Mouse (Mus musculus) lung, postnatal 14 days (tissue): ENCODE measurements around the gene Hpn.

Experiments used
- DNase-seq: peaks from one replicate; pipeline ENCODE4 v3.0.0; 2021

Gene Hpn

DNA sequence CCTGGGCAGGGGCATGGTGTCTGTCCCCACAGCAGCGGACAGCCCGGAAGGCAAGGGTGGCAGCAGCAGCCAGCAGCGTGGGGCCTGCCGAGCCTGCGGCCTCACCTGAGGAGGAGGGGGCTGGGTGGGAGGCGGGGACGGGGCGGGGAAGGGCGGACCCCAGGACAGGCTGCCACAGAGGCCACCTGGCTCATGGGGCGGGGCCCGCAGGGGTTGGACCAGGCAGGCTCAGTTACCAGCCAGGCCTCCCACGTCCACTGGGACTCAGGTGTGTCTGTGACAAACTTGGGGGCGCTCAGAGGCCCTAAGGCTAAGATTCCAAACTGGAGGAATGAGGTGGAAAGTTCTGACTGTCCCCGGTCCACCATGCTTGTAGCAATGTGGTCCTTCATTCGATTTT lies at the start of gene Hpn:
Gene Hpn (minus strand): TSS at position 109 of the 400 bp plus-strand sequence.
- peak; percentile 53 for DNase-seq

DNA sequence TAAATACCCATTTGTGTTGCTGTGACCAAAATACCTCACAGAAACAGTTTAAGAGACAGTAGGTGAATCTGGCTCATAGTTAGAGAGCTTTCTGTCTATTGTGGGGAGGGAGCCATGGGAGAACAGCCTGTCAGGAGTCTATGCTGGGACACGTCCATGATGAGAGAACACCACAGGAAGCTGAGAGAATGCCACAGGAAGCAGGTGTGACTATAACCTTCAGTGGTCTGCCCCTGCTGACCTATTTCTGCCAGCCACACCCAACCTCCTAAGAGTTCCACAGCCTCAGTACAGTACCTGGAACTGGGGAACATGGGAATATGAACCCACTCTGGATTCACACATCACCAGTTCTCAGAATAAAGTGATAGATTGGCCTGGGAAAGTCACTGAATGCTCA lies 49.7 kb upstream of the Hpn start:
- DNase-seq, result no peak

DNA sequence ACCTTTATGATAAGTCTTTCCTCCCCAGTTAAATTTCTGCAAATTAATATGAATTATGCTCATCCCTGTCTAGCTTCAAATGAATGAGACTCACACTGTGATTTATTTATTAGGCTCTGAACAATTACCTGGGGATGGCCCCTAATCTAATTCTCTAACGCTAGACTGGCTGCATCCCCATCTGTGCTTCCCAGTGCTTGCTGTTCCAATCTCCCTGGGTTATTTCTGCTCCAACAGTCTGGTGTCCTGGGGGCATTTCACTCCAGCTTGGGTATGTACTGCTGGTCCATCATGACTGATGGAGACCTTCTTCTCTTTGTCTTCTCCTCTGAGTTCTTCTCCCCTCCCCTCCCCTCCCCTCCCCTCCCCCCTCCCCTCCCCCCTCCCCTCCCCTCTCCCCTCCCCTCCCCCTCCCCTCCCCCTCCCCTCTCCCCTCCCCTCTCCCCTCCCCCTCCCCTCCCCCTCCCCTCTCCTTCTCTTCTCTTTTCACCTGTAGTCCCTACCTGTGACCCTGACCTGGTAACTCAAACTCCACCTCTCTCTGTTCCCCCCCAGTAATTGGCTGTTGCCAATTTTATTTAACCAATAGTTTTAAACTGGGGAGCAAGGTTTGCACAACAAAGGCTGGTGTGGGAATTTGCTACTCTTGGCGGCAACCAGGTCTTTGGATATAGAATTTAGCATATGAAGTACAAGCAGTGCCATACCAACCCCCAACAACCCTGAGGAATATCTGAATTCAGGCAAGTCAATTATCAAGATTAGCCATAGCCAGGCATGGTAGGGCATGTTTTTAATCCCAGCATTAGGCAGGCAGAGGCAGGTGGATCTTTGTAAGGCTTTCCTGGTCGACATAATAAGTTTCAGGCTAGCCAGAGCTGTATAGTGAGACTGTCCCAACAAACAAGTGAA lies 48.8 kb upstream of the Hpn start:
- no peak for DNase-seq

DNA sequence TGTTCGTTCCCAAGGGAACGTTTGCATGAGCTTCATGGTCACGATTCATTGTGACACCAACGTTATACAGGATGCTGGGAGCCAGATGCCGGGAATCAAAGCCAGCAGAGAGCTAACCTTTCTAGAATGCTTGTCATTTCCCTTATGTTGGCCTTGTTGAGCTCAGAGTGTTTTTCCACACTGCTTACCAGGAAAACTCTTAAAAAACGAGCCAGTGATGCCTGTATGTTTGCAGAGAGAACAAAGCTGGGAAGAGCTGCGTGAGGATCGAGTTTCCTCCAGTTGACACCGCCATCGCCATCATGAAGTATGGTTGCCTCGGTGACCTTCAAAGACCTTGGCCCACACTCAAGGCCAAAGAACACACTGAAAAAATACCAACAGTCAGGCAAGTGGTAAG lies 47.2 kb upstream of the Hpn start:
- DNase-seq, result no peak

DNA sequence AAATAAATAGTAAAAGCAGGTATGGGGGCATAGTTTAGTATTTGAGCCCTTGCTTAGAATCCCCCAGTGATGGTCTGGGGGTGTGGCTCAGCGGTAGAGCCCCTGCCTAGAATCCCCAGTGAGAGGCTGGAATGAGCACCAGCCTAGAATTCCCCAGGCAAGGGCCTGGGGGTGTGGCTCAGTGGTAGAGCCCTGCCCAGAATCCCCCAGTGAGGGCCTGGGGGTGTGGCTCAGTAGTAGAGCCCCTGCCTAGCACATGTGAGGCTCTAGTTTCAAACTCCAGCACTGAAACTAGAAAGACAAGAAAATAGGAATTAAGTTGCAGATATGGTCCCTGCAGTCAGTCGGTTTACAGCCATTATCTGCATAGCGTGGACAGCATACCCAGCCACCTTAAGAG lies 46.7 kb upstream of the Hpn start:
- DNase-seq, result no peak

DNA sequence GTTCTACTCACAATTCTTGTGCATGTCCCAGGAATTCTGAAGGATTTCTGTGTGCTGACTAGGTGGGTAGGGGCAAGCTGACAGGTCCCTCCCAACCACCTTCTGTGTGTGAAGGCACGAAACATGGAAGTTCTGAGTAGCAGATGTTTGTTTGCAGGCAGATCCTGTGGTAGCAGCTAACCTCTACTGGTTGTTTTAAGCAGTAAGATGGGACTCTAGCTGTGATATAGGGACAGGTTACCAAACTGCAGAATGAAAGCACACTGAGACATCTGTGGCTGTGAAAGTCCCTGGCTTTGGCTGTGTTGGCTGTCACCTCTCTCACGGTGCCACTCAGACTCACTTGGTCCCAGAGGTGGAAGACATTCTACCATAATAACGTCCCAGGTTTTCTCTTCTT lies 46.2 kb upstream of the Hpn start:
- DNase-seq, result no peak

DNA sequence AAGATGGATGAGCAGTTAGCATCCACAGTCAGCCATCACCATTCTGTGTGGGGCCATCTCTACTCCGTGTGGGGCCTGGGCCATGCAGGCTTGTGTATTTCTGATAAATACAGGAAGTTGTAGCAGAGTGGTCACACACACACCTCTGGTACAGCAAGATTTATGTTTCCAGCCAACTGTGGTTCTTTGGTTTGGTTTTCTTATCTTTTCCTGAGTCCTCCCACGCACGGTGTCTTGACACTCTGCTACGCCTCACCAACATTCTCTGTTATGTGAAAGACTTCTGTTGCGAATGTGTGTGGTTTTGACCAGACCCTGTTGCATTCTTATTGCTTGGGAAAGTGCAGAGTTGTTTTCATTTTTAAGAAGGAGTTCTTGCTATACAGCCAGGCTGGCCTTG lies 45.7 kb upstream of the Hpn start:
- DNase-seq, result no peak

DNA sequence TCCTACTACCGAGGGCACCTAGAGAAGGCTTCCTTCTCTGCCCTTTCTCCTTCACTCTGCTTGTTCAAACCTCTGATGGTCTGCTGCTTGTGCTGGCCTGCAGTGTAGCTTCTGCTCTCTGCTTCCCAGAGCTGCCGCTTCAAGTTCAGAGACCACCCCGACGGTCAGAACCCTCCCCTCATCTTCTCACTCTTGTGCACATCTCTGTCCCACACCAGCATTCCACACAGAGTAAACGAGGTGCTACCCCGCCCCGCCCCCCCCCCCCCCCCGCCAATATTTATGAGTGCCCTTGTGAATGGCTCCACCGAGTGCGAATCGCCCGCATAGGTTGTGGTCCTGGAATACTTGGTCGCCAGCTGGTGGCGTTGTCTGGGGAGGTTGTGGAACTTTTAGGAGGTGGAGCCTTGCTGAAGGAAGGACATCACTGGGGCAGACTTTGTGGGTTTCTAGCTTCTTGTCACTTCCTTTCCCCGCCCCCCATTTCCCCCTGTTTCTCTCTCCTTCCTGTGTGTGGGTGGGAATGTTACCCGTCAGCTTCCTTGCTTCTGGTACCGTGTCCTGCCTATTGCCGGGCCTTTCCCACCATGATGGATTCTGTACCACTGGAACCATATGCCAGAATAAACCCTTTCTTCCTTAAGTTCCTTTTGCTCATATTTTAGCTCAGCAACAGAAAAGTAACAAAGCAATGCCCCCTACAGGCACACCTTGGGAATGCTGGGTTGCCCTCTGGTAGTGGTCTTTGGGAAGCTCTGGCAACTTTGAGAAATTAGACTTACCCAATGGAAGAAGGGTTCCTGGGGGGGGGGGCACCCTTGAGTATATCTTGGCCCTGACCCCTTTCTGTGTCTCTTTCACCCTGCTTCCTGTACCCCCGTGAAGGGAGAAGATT lies 41.2 kb upstream of the Hpn start:
- peak; percentile 43 for DNase-seq

DNA sequence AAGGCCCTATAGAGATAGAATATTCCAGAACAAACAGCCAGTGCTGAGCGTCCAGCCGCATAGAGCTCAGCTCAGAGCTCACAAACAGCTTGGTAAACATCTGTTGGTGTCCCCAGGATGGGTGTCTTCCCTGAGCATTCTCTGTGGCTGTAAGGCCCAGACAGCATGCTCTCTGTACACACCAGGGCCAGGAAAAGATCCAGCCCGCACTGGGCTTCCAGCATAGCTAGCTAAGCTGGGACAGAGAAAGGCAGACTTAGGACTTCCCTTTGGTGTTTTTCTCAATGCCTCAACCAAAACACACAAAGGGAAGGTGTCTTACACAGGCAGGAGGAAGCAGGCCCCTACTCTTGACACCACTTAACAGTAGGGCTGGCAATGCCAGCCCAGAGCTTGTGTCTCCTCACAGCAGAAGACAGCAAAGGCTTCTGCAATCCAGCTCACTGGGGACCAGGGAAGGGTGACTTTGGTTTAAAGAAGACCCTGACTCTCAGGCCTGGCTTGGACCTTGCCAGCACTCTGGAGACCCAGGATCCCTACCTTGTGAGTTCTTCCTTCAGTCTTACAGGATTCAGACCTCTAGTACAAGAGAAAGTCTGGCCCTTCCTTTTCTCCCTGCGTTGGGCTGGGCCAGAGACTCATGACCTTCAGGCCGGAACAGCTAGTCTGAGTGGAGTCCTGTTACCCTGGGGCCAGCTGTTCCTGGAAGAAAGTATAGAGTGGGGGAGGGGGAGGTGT lies 40.4 kb upstream of the Hpn start, which contains the start of gene Gramd1a:
Gene Gramd1a (minus strand): TSS at position 601 of the 738 bp plus-strand sequence.
- DNase-seq, result no peak

DNA sequence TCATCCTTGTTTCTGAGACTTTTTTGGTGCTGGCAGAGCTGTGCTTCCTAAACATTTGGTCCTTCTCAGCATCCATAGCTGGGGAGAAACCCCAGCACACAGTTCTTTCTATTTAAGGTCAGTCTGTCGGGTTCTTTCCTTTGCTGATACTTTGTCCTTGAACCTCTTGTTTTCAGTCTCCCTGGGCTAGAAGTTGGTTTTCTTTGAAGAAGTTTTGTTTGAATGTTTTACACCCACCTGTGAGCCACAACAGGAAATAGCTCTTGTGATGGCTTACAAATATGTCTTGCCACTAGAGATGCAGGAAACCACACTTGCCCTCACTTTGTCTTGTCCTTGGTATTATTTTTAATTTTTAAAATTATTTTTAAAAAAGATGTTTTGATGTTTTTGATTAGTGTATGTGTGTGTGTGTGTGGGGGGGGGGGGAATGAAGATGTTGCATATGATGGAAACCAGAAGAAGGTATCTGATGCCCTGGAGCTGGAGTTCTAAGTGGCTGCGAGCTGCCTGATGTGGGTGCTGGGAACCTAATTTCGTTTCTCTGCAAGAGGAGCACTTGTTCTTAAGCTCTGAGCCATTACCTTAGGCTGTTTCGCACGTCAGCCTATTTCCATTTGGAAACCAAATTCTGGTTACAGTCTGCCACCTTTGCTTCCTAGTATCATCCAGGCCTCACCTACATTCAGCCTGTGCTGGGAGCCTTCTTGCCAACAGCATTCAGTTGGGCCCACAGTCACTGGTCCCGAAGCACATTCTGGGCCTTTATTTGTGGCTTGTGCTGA lies 38.6 kb upstream of the Hpn start:
- DNase-seq, result no peak

DNA sequence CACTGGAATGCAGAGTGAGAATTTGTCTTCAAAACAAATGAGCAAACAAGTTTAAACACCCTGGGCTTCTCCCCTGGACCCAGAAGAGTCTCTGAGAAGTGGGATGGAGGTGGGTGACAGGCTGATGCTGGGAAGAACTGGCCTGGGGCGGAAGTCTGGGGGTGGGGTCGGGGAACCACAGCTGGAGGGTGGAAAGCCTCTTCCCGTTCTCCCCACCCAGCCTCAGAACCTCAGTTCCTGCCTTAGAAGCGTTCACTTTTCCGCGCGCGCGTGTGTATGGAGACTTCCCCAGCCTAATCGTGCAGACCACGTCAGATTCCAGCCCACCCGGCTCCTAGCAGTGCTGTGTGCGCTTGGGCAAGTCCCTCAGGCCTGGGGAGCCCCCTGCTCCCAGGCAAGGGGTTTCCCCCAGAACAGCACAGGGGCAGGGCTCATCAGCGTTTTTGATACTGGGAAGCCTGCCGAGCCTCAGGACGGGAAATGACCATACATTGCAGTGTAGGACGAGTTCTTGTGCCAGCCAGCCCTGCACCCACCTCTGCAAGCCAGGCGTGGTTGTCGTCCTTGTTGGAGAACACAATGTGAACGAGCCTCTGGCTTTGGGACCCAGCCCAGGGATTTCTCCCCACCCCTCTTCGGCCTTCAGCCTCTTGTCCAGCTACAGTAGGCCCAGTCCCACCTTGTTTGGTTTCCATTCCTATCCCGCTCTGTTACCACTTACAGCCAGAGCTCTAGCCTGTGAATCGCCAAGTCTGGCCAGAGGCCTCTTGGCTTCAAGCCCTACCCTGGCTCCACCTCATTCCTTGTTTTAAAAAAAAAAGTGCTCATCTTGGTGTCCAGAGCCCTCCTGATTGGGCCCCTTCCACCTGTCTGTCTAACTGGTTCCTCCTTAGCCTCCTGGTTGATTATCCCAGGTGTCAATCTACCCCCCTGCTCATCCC lies 36.5 kb upstream of the Hpn start:
- DNase-seq, result peak; percentile 65

DNA sequence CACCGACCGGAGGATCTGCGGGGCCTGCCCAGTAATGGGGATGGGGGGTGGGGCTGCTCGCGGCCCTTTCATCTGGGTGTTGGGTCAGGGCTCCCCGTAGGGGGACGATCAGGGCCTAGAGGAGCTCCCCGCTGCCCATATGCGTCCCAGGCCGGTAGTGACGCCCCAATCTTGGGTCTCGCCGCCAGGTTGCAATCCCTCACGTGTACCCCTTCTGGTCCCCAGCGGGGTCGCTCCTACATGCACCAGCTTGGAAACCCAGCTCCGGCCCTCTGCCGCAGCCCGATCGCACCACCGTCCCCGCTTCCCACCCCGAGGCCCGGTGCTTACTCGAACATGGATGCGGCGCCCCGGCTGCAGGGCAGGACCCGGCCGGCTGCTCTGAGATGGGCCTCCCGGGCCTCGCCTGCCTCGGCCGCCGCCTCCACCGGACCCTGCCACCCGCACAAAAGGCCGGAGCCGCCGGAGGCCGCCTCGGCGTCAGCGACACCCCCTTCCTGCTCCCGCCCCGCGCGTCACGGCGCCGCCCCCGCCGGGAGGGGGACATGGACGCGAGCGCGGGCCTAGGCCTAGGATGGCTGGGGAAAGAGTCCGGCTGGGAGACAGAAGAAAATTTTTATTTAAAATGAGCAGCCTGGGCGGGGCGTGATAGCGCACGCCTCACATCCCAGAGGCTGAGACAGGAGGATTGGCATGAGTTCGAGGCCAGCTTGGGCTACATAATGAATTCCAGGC lies 35.6 kb upstream of the Hpn start:
- peak; percentile 93 for DNase-seq

DNA sequence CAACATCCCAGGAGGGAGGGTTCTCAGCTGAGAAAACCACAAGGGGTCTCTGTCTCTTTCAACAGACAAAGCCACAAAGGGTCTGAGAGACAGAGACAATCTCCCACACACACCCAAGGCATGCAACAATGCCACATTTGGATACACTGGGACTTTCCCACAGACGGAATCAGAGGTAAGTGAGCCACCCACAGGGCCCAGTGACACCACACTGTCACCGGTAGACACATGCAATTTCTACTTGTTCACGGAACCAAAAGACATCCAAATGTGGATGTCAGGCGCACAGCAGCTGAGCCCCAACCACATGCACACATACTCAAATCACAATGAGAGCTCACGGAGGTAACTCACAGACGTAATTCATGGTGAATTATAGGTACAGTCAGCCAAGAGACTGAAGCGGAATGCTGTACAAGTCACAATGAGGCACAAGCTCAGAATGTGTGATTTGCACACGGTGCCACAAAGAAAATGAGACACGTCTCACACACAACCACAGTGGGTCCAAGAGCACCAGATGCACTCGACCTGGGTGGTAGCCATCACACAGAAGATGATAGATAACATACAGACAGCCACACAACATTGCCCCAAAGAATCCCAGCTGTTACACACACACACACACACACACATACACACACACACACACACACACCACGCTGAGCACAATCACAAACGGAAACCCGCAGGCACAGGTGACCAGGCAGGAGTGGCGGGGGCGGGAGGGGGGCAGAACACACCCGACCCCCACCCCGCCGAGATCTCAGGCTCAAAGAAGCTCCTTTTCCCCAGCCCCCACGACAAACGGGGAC lies 34.9 kb upstream of the Hpn start:
- DNase-seq, result no peak

DNA sequence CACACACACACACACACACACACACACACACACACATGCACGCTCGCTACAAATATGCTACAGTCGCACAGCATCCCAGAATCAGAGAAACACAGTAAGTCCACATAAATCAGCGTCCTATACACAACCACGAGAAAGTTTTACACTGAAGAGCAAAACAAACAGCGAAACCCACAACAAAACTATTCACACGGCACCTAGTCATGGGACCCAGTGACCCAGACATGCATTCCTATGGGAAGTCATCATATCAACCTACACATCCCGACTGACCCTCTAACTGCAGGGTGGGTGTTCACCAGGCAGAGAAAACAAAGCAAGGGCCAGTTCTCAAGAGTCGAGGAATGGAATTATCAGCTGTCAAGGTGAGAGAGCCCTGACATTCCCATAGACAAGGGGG lies 34.2 kb upstream of the Hpn start:
- no peak for DNase-seq

DNA sequence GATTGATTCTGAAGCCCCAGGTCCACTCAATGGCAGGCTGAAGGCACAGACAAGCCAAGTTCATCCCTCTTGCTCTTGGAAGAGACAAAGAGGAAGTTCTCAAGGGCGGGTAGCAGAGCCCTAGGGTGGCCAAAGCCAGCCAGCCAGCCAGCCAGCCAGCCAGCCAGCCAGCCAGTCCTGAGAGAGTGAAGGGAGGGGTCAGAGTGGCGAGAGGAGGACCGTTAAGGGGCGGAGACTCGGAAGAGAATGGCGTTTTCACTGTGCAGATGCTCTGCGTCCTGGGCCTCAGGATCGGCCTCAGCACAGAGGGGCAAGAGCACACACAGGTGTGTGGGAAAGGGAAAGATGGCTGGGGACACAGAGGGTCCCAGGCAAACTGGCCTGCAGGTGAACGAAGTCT lies 33.7 kb upstream of the Hpn start:
- DNase-seq, result peak; percentile 60

DNA sequence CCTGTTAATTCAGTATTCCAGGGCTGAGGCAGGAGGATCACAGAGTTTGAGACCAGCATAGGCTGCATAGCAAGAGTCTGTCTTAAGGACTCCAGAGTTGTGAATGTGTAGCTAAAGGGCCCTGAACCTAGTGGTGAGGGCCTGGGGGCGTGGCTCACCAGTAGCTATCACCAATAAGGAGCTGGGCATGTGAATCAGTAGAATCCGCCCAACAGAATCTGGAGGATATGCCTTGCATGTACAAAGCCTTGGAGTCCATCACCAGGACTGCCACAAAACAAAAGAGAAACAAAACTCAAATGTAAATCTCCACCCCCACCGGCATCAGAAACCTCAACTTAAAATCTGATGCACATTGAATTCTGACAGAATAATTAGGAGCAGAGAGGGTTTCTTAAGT lies 33.0 kb upstream of the Hpn start:
- no peak for DNase-seq

DNA sequence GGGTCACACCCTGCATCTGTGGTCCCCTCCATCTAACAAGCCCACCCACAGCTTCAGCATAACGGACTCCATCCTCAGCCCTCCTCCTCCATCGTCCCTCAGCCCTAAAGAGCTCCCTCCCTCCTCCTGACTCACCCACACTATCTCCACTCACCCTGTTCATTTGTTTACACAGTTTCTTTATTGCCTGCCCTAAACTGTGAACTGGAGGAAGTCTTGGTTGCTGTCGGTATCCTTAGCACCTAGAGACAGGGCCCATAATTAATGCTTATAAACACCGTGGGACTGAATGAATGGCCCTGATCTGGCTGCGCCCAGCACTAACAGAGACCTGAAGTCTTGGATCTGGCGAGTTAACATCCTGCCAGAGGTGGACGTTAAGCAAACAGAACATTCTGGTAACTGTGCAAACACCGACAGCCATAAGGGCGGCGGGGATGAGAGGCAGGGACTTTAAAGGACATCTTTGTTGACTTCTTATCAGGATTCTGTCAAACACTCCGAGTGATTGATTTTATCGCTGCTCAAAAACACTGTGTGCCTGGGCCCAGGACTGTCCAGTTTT lies 30.6 kb upstream of the Hpn start:
- DNase-seq, result no peak

DNA sequence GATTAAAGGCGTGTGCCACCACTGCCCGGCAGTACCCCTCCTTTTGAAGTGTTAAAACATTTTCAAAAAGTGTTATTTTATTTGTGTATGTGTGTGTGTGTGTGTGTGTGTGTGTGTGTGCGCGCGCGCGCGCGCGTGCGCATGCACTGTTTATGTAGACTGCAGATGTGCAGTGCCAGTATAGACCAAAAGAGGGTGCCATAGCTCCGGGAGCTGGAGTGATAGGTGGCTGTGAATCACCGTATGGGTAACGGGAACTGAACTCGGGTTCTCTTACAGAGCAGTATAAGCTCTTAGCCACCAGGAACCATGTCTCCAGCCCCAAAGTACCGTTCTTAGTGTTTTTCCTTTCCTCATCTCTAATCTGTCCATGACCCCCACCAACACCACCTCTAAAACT lies 29.8 kb upstream of the Hpn start:
- no peak for DNase-seq

DNA sequence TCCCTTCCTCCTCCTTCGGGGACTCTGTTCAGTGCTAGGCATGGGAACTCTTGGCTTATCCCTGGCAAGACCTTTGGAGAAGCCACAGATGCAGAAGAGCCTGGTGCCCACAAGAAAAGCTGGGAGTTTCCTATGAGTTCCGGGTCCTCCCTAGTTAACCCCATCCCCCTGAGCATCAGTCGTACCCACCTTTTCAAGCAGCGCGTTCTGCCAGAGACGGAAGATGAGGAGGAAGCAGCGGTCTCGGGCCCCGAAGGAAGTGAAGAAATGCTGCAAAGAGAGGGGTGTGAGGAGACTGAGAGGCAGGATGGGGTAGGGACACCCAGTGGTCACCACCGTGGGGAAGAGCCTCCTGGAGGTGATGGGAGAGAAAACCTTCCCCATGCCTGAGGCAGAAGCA lies 25.9 kb upstream of the Hpn start:
- no peak for DNase-seq
